Mouse (Mus musculus): ENCODE results near the gene Dmrta1. TPM values are rescaled to one million over a fixed set of nuclear protein-coding genes. Genes with fewer than 3 reads are reported as not detected.

Dmrta1 gene
- polyA plus RNA-seq (2014; fragmentation: Illumina TruSeq; extraction: RNeasy Lipid Tissue Mini Kit (QIAGEN cat#74804); ENCODE audit: low read depth, low replicate concordance), result 0.77 TPM

GRCm38 (mm10) chr4:89679195-89679594, at the start of gene Dmrta1:
Gene Dmrta1, plus strand, starts transcription at chr4:89679436.

Data from liver, adult 10 weeks (tissue).